Comparison of ENCODE assay signal across 12 mouse cellular contexts in the genomic region with DNA sequence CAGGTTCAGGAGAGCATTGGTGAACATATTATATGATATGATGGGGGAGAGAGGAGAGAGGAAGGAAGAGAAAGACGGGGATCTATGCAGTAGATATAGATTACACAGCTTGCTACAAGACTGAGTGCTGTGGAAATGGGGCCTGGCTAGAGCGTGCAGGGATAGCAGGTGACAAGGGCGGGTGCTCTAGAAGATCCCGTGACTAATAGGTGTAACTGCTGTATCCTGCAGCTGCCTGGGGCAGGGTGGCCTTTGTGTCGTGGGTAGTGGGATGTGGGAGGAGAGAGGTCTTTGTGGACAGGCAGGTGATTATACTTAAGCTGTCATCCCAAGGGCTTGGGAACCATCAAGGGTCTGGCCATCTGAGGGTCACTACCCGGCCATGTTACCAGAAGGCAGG. TPM values are rescaled to one million over a fixed set of nuclear protein-coding genes. Genes with fewer than 3 reads are reported as not detected.
DNase-seq lines count a peak whose midpoint lies in the region; ATAC-seq and TF ChIP-seq lines count a peak whose summit lies in the region.
"Had no signal": no experiment of that assay in that cellular context is flagged by ENCODE, and none has a peak within 500 bp of the region (broad histone marks: within the 10 kb centered on the region; RNA-seq: fewer than 3 reads in every experiment).

No protein-coding gene starts in this region.

- TF ChIP-seq CTCF in kidney, postnatal 0 days (IDR thresholded peaks at IDR 0.05; ENCODE audit: low read depth): no peak

- H3K9me3 ChIP-seq in heart, embryonic 12.5 days (replicated peaks): no peaks in the 10 kb centered on the region
- no peaks in the 10 kb centered on the region for H3K9me3 ChIP-seq in kidney, postnatal 0 days (replicated peaks; ENCODE audit: low read length)
- H3K9me3 ChIP-seq in intestine, embryonic 16.5 days (ENCODE audit: control insufficient read depth, low read length): no peaks in the 10 kb centered on the region
- no peaks in the 10 kb centered on the region for H3K9me3 ChIP-seq in stomach, embryonic 16.5 days (replicated peaks; ENCODE audit: control insufficient read depth, low read length)
- H3K9me3 ChIP-seq: forebrain, embryonic 12.5 days; midbrain, embryonic 12.5 days had no signal

- peak overlapping the region; percentile 72; the same call in 1 of the 2 replicates for H3K27ac ChIP-seq in heart, embryonic 12.5 days (ENCODE audit: poor library complexity, severe bottlenecking)
- 0 out of 2 replicates have a peak overlapping the region, but pooled peaks have one; percentile 66 for H3K27ac ChIP-seq in kidney, postnatal 0 days
- peak overlapping the region; percentile 84 for H3K27ac ChIP-seq in intestine, embryonic 16.5 days (ENCODE audit: low read length)
- H3K27ac ChIP-seq in stomach, embryonic 16.5 days (ENCODE audit: low read length): peak overlapping the region; percentile 82; the same call in 1 of the 2 replicates
- H3K27ac ChIP-seq: forebrain, embryonic 12.5 days; midbrain, embryonic 12.5 days had no signal

- H3K36me3 ChIP-seq in heart, embryonic 12.5 days: no peaks in the 10 kb centered on the region
- no peaks in the 10 kb centered on the region for H3K36me3 ChIP-seq in kidney, postnatal 0 days (ENCODE audit: insufficient read depth, low read length)
- no peaks in the 10 kb centered on the region for H3K36me3 ChIP-seq in intestine, embryonic 16.5 days (ENCODE audit: control insufficient read depth, insufficient read depth, low read length)
- no peaks in the 10 kb centered on the region for H3K36me3 ChIP-seq in stomach, embryonic 16.5 days (ENCODE audit: control insufficient read depth, insufficient read depth, low read length)
- H3K36me3 ChIP-seq: midbrain, embryonic 12.5 days had no signal

- WGBS in heart, embryonic 12.5 days: 82% methylated on average over 6 of the region's 6 CpGs
- WGBS in kidney, postnatal 0 days: 63% methylated on average over 6 of the region's 6 CpGs
- WGBS in intestine, embryonic 16.5 days: 71% methylated on average over 6 of the region's 6 CpGs
- 72% methylated on average over 6 of the region's 6 CpGs for WGBS in stomach, embryonic 16.5 days

- intact Hi-C loops in heart, postnatal 10 days (cut with DNase I): no loop called here

- H3K4me2 ChIP-seq in heart, embryonic 12.5 days: no peak overlapping the region
- H3K4me2 ChIP-seq in kidney, postnatal 0 days (ENCODE audit: low read length): no peak overlapping the region
- no peak overlapping the region for H3K4me2 ChIP-seq in intestine, embryonic 16.5 days (ENCODE audit: low read depth, low read length)
- H3K4me2 ChIP-seq in stomach, embryonic 16.5 days (ENCODE audit: low read depth, low read length): no peak overlapping the region
- H3K4me2 ChIP-seq: forebrain, embryonic 12.5 days; midbrain, embryonic 12.5 days had no signal

- DNase-seq in heart, postnatal 10 days: no peak
- DNase-seq in kidney, postnatal 0 days (ENCODE audit: low spot score): no peak
- DNase-seq in kidney, postnatal 14 days: no peak
- DNase-seq in lung, postnatal 25 days (ENCODE audit: low spot score): no peak
- DNase-seq: adrenal gland, adult 8-10 months; cerebellum, adult 8-10 months had no signal

- peaks cover 32% of the 10 kb centered on the region for H3K4me1 ChIP-seq in heart, embryonic 12.5 days (replicated peaks)
- peaks cover 3% of the 10 kb centered on the region; the same call in 1 of the 2 replicates for H3K4me1 ChIP-seq in kidney, postnatal 0 days (replicated peaks; ENCODE audit: insufficient read depth, low read length)
- peaks cover 18% of the 10 kb centered on the region for H3K4me1 ChIP-seq in intestine, embryonic 16.5 days (ENCODE audit: control insufficient read depth, insufficient read depth, low read length)
- H3K4me1 ChIP-seq in stomach, embryonic 16.5 days (ENCODE audit: control insufficient read depth, insufficient read depth, low read length): peaks cover 29% of the 10 kb centered on the region

- H3K4me3 ChIP-seq in heart, embryonic 12.5 days: no peak overlapping the region
- no peak overlapping the region for H3K4me3 ChIP-seq in kidney, postnatal 0 days (replicated peaks; ENCODE audit: low read depth, low read length)
- no peak overlapping the region for H3K4me3 ChIP-seq in intestine, embryonic 16.5 days (ENCODE audit: low read length)
- H3K4me3 ChIP-seq in stomach, embryonic 16.5 days (replicated peaks; ENCODE audit: low read length): no peak overlapping the region
- H3K4me3 ChIP-seq: forebrain, embryonic 12.5 days; midbrain, embryonic 12.5 days had no signal

- no peaks in the 10 kb centered on the region for H3K27me3 ChIP-seq in heart, embryonic 12.5 days (replicated peaks)
- H3K27me3 ChIP-seq in kidney, postnatal 0 days (ENCODE audit: insufficient read depth, low read length): no peaks in the 10 kb centered on the region
- H3K27me3 ChIP-seq in intestine, embryonic 16.5 days (replicated peaks; ENCODE audit: control insufficient read depth, insufficient read depth, low read length): no peaks in the 10 kb centered on the region
- H3K27me3 ChIP-seq in stomach, embryonic 16.5 days (ENCODE audit: control insufficient read depth, insufficient read depth, low read length): no peaks in the 10 kb centered on the region
- H3K27me3 ChIP-seq: forebrain, embryonic 12.5 days; midbrain, embryonic 12.5 days had no signal

- ATAC-seq in heart, embryonic 12.5 days (ENCODE audit: insufficient number of reproducible peaks, low FRiP score): no peak
- no peak for ATAC-seq in kidney, postnatal 0 days (replicated peaks; ENCODE audit: low FRiP score, low read depth)
- ATAC-seq in intestine, embryonic 16.5 days: peak; percentile 36; the same call in 1 of the 2 replicates
- no peak for ATAC-seq in stomach, embryonic 16.5 days (ENCODE audit: insufficient read depth, low FRiP score)

- no peak overlapping the region for H3K9ac ChIP-seq in heart, embryonic 12.5 days
- no peak overlapping the region for H3K9ac ChIP-seq in kidney, postnatal 0 days (ENCODE audit: low read depth, low read length)
- no peak overlapping the region for H3K9ac ChIP-seq in intestine, embryonic 16.5 days (ENCODE audit: low read depth, low read length)
- no peak overlapping the region for H3K9ac ChIP-seq in stomach, embryonic 16.5 days (ENCODE audit: low read length)
- H3K9ac ChIP-seq: forebrain, embryonic 12.5 days; liver, postnatal 0 days; midbrain, embryonic 12.5 days had no signal

RNA-seq across cellular contexts. Expression of gene Klc1, which starts 13.4 kb away (rescaled TPM):
- polyA plus RNA-seq in heart, embryonic 12.5 days (2016; fragmentation: Nextera tagmentation; extraction: Ambion mirVana): 113 and 117 TPM in 2 replicates
- total RNA-seq in heart, postnatal 10 days (2021): 100 to 1,000 TPM; 151 to 166 TPM
- 52.6 and 61.3 TPM in 2 replicates for polyA plus RNA-seq in kidney, postnatal 0 days (2015; fragmentation: Nextera tagmentation; extraction: Ambion mirVana)
- polyA plus RNA-seq in intestine, embryonic 16.5 days (2015; fragmentation: Nextera tagmentation; extraction: Ambion mirVana): 75.7 and 83.4 TPM in 2 replicates
- polyA plus RNA-seq in stomach, embryonic 16.5 days (2015; fragmentation: Nextera tagmentation; extraction: Ambion mirVana): 90.8 and 96.1 TPM in 2 replicates

RNA-seq across cellular contexts. Expression of gene Apopt1, which starts 32.2 kb away (rescaled TPM):
- 46.6 and 48.8 TPM in 2 replicates for polyA plus RNA-seq in heart, embryonic 12.5 days (2016; fragmentation: Nextera tagmentation; extraction: Ambion mirVana)
- total RNA-seq in heart, postnatal 10 days (2021): 10 to 100 TPM; 39.6 to 41.5 TPM
- 57.8 and 61.4 TPM in 2 replicates for polyA plus RNA-seq in kidney, postnatal 0 days (2015; fragmentation: Nextera tagmentation; extraction: Ambion mirVana)
- 56.2 and 58.2 TPM in 2 replicates for polyA plus RNA-seq in intestine, embryonic 16.5 days (2015; fragmentation: Nextera tagmentation; extraction: Ambion mirVana)
- polyA plus RNA-seq in stomach, embryonic 16.5 days (2015; fragmentation: Nextera tagmentation; extraction: Ambion mirVana): 43.0 and 47.0 TPM in 2 replicates

RNA-seq across cellular contexts. Expression of gene Bag5, which starts 32.2 kb away (rescaled TPM):
- 40.2 and 41.3 TPM in 2 replicates for polyA plus RNA-seq in heart, embryonic 12.5 days (2016; fragmentation: Nextera tagmentation; extraction: Ambion mirVana)
- total RNA-seq in heart, postnatal 10 days (2021): 10 to 100 TPM; 29.1 to 32.7 TPM
- 45.7 and 48.9 TPM in 2 replicates for polyA plus RNA-seq in kidney, postnatal 0 days (2015; fragmentation: Nextera tagmentation; extraction: Ambion mirVana)
- polyA plus RNA-seq in intestine, embryonic 16.5 days (2015; fragmentation: Nextera tagmentation; extraction: Ambion mirVana): 43.0 and 46.2 TPM in 2 replicates
- 49.3 and 51.6 TPM in 2 replicates for polyA plus RNA-seq in stomach, embryonic 16.5 days (2015; fragmentation: Nextera tagmentation; extraction: Ambion mirVana)
